Mouse (Mus musculus): Measurements from ENCODE around the gene Gm340. TPM values are rescaled to one million over a fixed set of nuclear protein-coding genes. Genes with fewer than 3 reads are reported as not detected.

The Gm340 gene
- polyA plus RNA-seq, 1 experiment from 2014 or later, result 2.5 TPM

GRCm38 (mm10) chr19:41615606-41616224 lies 33.5 kb downstream of the Gm340 start:
- 50% methylated on average over 11 of the region's 11 CpGs for WGBS
- Histone ChIP-seq H3K4me2 (no peak overlapping the region), H3K9me3 (peaks cover 2% of the 10 kb centered on the region; the same call in 1 of the 2 replicates), H3K9ac (replicated peaks) (no peak overlapping the region), H3K4me3 (replicated peaks) (no peak overlapping the region), H3K36me3 (no peaks in the 10 kb centered on the region), H3K4me1 (replicated peaks) (peaks cover 56% of the 10 kb centered on the region), H3K27me3 (peaks cover 30% of the 10 kb centered on the region), H3K27ac (no peak overlapping the region)
- ATAC-seq (ENCODE audit: insufficient number of reproducible peaks, insufficient read depth, low FRiP score, low TSS enrichment, low read depth), result no peak

- Histone ChIP-seq H3K9ac (replicated peaks) (no peak overlapping the region), H3K36me3 (no peaks in the 10 kb centered on the region), H3K27me3 (peaks cover 32% of the 10 kb centered on the region), H3K9me3 (no peaks in the 10 kb centered on the region), H3K4me3 (replicated peaks) (no peak overlapping the region), H3K27ac (no peak overlapping the region), H3K4me1 (replicated peaks) (peaks cover 56% of the 10 kb centered on the region), H3K4me2 (no peak overlapping the region)
- no peak for ATAC-seq (ENCODE audit: insufficient number of reproducible peaks, insufficient read depth, low FRiP score, low TSS enrichment, low read depth)
- 80% methylated on average over 6 of the region's 6 CpGs for WGBS
Measured at GRCm38 (mm10) chr19:41616274-41616673, 34.1 kb downstream of the Gm340 start.

GRCm38 (mm10) chr19:41617102-41617501 lies 34.9 kb downstream of the Gm340 start:
- Histone ChIP-seq H3K4me3 (replicated peaks) (no peak overlapping the region), H3K4me1 (replicated peaks) (peaks cover 56% of the 10 kb centered on the region), H3K4me2 (no peak overlapping the region), H3K9me3 (no peaks in the 10 kb centered on the region), H3K27me3 (peaks cover 32% of the 10 kb centered on the region), H3K27ac (no peak overlapping the region), H3K9ac (replicated peaks) (no peak overlapping the region), H3K36me3 (no peaks in the 10 kb centered on the region)
- no peak for ATAC-seq (ENCODE audit: insufficient number of reproducible peaks, insufficient read depth, low FRiP score, low TSS enrichment, low read depth)
- WGBS, result 71% methylated on average over 13 of the region's 13 CpGs

DNA sequence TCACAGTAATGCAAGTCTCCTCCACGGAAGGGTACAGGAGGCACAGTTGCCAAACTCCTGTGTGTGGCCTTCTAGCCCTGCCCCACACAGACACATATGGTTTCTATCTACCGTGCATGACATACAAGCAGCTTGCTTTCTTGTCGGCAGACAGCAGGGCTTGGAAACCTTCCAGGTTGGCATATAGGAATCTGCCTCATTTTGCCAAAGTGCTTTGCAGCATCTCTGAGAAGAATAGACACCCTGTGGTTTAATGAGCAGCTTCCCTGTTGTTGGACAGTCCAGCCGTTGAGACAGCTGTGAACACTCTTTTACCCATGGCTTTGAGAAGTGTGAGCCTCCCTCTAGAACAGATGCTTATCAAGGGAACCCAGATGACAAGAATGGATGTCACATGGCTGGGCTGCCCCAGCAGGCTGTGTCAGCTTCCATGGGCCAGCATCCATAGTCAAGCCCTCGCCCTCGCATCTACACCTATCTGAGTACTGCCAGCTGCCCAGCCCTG lies 36.0 kb downstream of the Gm340 start:
- peaks cover 53% of the 10 kb centered on the region for H3K4me1 ChIP-seq (replicated peaks)
- WGBS, result 33% methylated on average over 6 of the region's 6 CpGs
- H3K4me2 ChIP-seq, result no peak overlapping the region
- no peak overlapping the region for H3K4me3 ChIP-seq (replicated peaks)
- H3K9me3 ChIP-seq, result no peaks in the 10 kb centered on the region
- no peaks in the 10 kb centered on the region for H3K36me3 ChIP-seq
- H3K27ac ChIP-seq, result no peak overlapping the region
- H3K27me3 ChIP-seq, result peaks cover 32% of the 10 kb centered on the region
- no peak for ATAC-seq (ENCODE audit: insufficient number of reproducible peaks, insufficient read depth, low FRiP score, low TSS enrichment, low read depth)
- H3K9ac ChIP-seq (replicated peaks), result no peak overlapping the region

- peaks cover 46% of the 10 kb centered on the region for H3K4me1 ChIP-seq (replicated peaks)
- ATAC-seq (ENCODE audit: insufficient number of reproducible peaks, insufficient read depth, low FRiP score, low TSS enrichment, low read depth), result no peak
- H3K9ac ChIP-seq (replicated peaks), result no peak overlapping the region
- H3K4me3 ChIP-seq (replicated peaks), result no peak overlapping the region
- 44% methylated on average over 19 of the region's 19 CpGs for WGBS
- H3K27me3 ChIP-seq, result peaks cover 31% of the 10 kb centered on the region
- no peak overlapping the region for H3K4me2 ChIP-seq
- H3K27ac ChIP-seq, result no peak overlapping the region
- no peaks in the 10 kb centered on the region for H3K36me3 ChIP-seq
- no peaks in the 10 kb centered on the region for H3K9me3 ChIP-seq
Measured at GRCm38 (mm10) chr19:41618771-41619385, 36.7 kb downstream of the Gm340 start.

DNA sequence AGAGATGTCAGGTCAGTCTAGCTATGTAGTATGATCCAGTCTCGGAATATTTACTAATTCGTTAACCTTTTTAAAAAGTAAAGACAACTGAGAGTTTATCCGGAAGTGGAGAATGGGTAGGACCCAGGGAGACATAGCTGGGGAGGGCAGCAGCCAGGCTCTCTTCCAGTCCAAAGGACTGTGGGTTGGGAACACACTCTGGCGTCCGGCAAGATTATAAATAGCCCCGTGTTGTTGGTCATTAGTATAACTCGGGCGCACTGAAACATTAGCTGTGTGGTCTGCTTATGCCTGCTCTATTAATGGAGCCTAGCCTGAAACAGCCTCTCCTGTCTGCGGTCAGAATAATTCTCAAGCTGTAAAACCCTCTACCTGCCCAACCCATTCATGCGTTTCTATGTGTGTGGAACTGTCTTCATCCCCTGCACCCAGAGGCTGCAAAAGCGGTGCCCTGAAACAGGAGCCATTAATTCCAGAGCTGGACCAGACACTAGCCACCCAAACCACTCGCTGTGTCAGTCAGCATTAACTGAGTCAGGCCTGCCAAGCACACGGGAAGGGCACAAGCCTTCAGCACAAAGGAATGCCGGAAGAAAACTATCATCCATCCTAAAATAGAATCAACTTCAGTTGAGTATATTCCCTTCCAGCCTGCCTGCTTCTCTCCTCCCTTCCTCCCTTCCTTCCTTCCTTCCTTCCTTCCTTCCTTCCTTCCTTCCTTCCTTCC lies 38.4 kb downstream of the Gm340 start:
- no peaks in the 10 kb centered on the region for H3K36me3 ChIP-seq
- H3K4me3 ChIP-seq (replicated peaks), result no peak overlapping the region
- 79% methylated on average over 14 of the region's 14 CpGs for WGBS
- no peaks in the 10 kb centered on the region for H3K9me3 ChIP-seq
- peaks cover 17% of the 10 kb centered on the region for H3K27me3 ChIP-seq
- ATAC-seq (ENCODE audit: insufficient number of reproducible peaks, insufficient read depth, low FRiP score, low TSS enrichment, low read depth), result no peak
- H3K4me1 ChIP-seq (replicated peaks), result peaks cover 31% of the 10 kb centered on the region
- H3K27ac ChIP-seq, result no peak overlapping the region
- H3K4me2 ChIP-seq, result no peak overlapping the region
- no peak overlapping the region for H3K9ac ChIP-seq (replicated peaks)

DNA sequence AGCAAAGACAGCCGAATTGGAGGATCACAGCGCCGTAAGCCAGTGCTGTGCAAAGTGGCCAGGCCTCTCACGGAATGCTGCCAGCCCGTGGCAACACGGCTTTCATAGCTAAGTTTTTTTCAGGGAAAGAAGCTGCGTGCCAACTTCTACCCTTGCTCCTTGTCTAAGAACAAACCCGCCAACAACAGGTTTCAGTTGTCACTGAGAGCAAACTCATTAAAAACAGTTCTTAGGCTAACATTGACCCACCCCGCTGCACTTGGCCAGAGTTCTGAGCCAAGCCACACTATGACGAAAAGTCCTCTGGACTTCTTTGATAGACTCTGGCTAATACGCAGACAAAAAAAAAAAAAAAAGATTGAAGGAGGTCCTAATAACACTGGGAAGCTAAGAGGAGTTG lies 46.8 kb downstream of the Gm340 start:
- no peak overlapping the region for H3K4me3 ChIP-seq (replicated peaks)
- WGBS, result 87% methylated on average over 11 of the region's 11 CpGs

GRCm38 (mm10) chr19:41629532-41629931 lies 47.4 kb downstream of the Gm340 start:
- no peaks in the 10 kb centered on the region for H3K36me3 ChIP-seq
- H3K9me3 ChIP-seq, result no peaks in the 10 kb centered on the region
- H3K27me3 ChIP-seq, result 0 out of 2 replicates have a peak, but pooled peaks cover 3% of the 10 kb centered on the region
- no peak overlapping the region for H3K4me2 ChIP-seq
- H3K27ac ChIP-seq, result no peak overlapping the region
- no peak; the same call in 1 of the 2 replicates for ATAC-seq (ENCODE audit: insufficient number of reproducible peaks, insufficient read depth, low FRiP score, low TSS enrichment, low read depth)
- no peak overlapping the region for H3K9ac ChIP-seq (replicated peaks)
- WGBS, result 35% methylated on average over 5 of the region's 5 CpGs
- no peaks in the 10 kb centered on the region for H3K4me1 ChIP-seq (replicated peaks)
- H3K4me3 ChIP-seq (replicated peaks), result no peak overlapping the region

More for the DNA sequence above, 46.8 kb downstream of the Gm340 start:
- no peaks in the 10 kb centered on the region for H3K4me1 ChIP-seq (replicated peaks)
- H3K36me3 ChIP-seq, result no peaks in the 10 kb centered on the region
- ATAC-seq (ENCODE audit: insufficient number of reproducible peaks, insufficient read depth, low FRiP score, low TSS enrichment, low read depth), result no peak
- H3K9me3 ChIP-seq, result no peaks in the 10 kb centered on the region
- no peak overlapping the region for H3K27ac ChIP-seq
- H3K9ac ChIP-seq (replicated peaks), result no peak overlapping the region
- no peak overlapping the region for H3K4me2 ChIP-seq
- 0 out of 2 replicates have a peak, but pooled peaks cover 3% of the 10 kb centered on the region for H3K27me3 ChIP-seq

DNA sequence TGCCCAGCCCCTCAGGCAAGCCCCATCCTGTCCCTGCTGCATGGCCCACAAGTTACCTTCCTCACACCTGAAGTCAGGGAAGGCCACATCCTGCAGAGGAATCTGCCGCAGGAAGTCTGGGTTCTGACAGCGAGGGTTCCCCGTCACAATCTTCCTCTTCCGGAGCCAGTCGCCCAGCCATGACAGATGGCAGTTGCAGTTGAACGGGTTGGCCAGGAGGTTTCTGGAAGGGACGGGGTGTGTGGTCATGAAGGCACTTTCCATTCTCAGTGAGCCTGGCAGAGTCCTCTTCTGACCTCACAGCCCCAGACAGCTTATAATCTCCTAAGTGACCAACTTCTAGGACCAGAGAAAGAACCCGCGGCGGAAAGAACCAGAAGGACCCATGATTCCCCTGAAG lies 51.9 kb downstream of the Gm340 start:
- Histone ChIP-seq H3K9me3 (no peaks in the 10 kb centered on the region), H3K4me1 (replicated peaks) (no peaks in the 10 kb centered on the region), H3K27ac (no peak overlapping the region), H3K4me3 (replicated peaks) (no peak overlapping the region), H3K36me3 (no peaks in the 10 kb centered on the region), H3K9ac (replicated peaks) (no peak overlapping the region), H3K4me2 (no peak overlapping the region), H3K27me3 (0 out of 2 replicates have a peak, but pooled peaks cover 3% of the 10 kb centered on the region)
- 80% methylated on average over 10 of the region's 10 CpGs for WGBS
- no peak for ATAC-seq (ENCODE audit: insufficient number of reproducible peaks, insufficient read depth, low FRiP score, low TSS enrichment, low read depth)

DNA sequence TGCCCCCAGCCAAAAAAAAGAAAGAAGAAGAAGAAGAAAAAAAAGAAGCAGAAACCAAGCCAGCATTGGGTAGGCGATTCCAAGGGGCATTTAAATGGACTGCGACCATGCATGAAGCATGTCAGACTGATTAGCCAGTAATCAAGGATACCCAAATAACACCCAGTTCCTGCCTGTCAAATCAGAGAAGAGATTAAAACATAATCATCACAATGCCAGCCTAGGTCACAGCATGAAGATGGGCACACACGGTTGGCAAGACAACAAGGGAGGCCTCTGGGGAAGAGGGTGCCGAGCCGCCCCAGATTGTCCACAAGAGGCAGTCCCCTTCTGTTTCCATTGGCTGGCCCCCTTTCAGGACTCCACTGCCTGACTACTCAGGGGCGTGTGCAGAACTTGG lies 52.8 kb downstream of the Gm340 start:
- Histone ChIP-seq H3K36me3 (no peaks in the 10 kb centered on the region), H3K4me1 (replicated peaks) (no peaks in the 10 kb centered on the region), H3K27ac (no peak overlapping the region), H3K4me2 (no peak overlapping the region), H3K27me3 (0 out of 2 replicates have a peak, but pooled peaks cover 3% of the 10 kb centered on the region), H3K9ac (replicated peaks) (no peak overlapping the region), H3K9me3 (no peaks in the 10 kb centered on the region), H3K4me3 (replicated peaks) (no peak overlapping the region)
- no peak for ATAC-seq (ENCODE audit: insufficient number of reproducible peaks, insufficient read depth, low FRiP score, low TSS enrichment, low read depth)
- 76% methylated on average over 6 of the region's 6 CpGs for WGBS
